Mouse (Mus musculus) G1E (cell line): Measurements from ENCODE around the gene Fam181a.

Experiments
- CTCF ChIP-seq: IDR thresholded peaks from 2 replicates; pipeline ENCODE4 v1.5.1; 2012; ENCODE audit warnings: low read depth, low read length, inconsistent platforms, mixed read lengths
- GATA1 ChIP-seq: IDR thresholded peaks from 2 replicates; pipeline ENCODE4 v1.6.1; 2012; ENCODE audit warnings: borderline replicate concordance, low read length, inconsistent platforms, mixed read lengths
- TAL1 ChIP-seq: conservative IDR thresholded peaks from 2 replicates; pipeline ENCODE4 v1.6.1; 2012; ENCODE audit warnings: low read depth, low read length, inconsistent platforms, mixed read lengths

DNA sequence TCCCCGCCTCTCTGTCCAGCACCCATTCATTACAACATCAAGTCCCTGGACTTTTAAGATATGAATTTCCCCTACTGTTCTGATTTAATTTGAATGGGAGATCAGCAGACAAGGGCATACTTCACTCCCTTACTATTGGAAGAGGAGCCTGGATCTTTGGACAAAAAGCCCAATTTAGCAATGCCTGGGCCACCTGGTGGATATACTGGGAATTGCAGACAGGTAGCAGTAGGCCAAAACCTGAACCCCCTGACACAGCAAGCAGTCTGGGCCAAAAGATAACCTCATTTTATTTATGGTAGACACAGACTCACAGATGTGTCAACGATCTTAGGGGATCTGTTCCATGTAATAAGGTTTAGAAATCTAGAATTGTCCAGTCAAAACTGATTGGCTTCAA is 9.1 kb upstream of the Fam181a start:
- TF ChIP-seq TAL1 (no peak), GATA1 (no peak), CTCF (peak; percentile 51)
